Mouse (Mus musculus) brain, embryonic 18.5 days (tissue): ENCODE measurements at regions not wholly inside any gene's neighbourhood (a gene's known extent, or its start where the extent isn't known, plus 50 kb on each side); places are given as distances from the start of the nearest gene placed in this dataset.
A peak's percentile ranks its signal among the peaks of the same experiment; 100 is the strongest.

Source experiments
- DNase-seq: peaks from one replicate; pipeline ENCODE4 v3.0.0-alpha.2; 2012; ENCODE audit warnings: low read depth, low spot score

DNA sequence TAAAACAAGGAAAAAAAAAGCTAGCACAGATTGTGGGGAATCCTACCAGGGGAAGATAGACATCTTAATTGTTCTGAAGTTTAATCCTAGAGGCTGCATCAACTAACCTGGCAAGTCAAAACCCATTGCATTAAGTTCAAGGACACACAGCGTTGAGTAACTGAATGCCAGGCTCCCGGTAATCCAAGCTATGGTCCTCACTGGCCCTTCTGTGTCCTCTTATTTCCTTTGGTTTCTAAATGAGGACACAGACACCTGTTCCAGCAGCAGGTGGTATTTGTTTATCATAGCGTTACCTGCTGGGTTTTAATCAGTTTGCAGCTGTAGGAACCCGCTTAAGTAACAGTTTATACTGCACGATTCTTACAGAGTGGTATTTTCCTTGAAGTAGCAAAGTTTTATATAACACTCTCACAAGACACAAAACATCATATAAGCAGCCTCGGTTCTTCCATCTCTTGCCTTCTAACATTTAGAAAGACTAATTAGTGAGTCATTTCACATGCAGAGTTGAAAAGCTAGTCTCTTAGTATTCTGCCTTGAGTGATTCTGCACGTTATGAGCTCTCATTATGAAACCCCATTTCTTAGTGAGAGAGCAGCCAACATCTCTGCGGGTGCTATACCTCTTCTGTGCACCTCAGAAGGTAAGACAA, 1832.0 kb upstream of the Pcdh7 start:
- no peak for DNase-seq

- DNase-seq, result no peak
Observed at GRCm38 (mm10) chr5:55891729-55892308, 1825.9 kb upstream of the Pcdh7 start.

- peak; percentile 12 for DNase-seq
Observed at GRCm38 (mm10) chr5:55941494-55941893, 1776.3 kb upstream of the Pcdh7 start.

GRCm38 (mm10) chr5:55976505-55976904, 1741.3 kb upstream of the Pcdh7 start:
- no peak for DNase-seq

GRCm38 (mm10) chr5:56007861-56008260, 1709.9 kb upstream of the Pcdh7 start:
- no peak for DNase-seq

DNA sequence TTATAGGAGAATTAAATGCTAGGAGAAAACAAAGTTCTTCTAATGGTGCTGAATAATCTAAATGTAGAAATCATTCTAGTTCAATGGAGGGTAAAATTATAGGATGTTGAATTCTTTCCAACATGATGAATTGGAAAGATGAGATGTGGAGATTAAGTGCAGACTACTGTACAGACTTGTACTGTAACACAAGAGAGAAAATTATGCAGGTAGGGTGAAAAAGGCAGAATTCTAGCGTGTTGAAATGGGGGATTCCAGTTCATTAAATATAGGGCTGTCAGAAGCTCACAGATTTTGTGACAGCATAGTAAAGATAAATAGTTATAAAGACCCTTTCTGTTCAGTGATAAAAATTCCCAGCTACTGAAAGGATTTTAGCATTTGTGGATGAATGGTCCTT, 1697.3 kb upstream of the Pcdh7 start:
- DNase-seq, result no peak
